Mouse (Mus musculus) limb, embryonic 14.5 days (tissue): ENCODE measurements around the gene Htr2a. TPM values are rescaled to one million over a fixed set of nuclear protein-coding genes. Genes with fewer than 3 reads are reported as not detected.

Experiments used
- ATAC-seq: fragments of 200-750 bp; cut with Nextera tagmentation; 2 replicates; pipeline ENCODE4 v1.8.0; 2017; ENCODE audit warnings: low read depth, moderate number of reproducible peaks, moderate TSS enrichment; ENCODE audit not compliant: low FRiP score
- DNase-seq: peaks from one replicate; pipeline ENCODE4 v3.0.0-alpha.2; 2015; ENCODE audit warnings: low spot score
- H3K27ac ChIP-seq: fragments of 300-500 bp; sonication (generic); replicated peaks from 2 replicates; pipeline ENCODE4 v1.5.1; 2014; ENCODE audit warnings: low read depth, mild to moderate bottlenecking, low read length, moderate library complexity, mixed read lengths
- H3K27me3 ChIP-seq: fragments of 300-500 bp; sonication (generic); 2 replicates; pipeline ENCODE4 v1.6.1; 2014; ENCODE audit warnings: low read length, mixed read lengths; ENCODE audit not compliant: control insufficient read depth, insufficient read depth
- H3K36me3 ChIP-seq: fragments of 300-500 bp; sonication (generic); 2 replicates; pipeline ENCODE4 v1.6.1; 2014; ENCODE audit warnings: mild to moderate bottlenecking, low read length, moderate library complexity, mixed read lengths; ENCODE audit not compliant: control insufficient read depth, insufficient read depth
- H3K4me1 ChIP-seq: fragments of 300-500 bp; sonication (generic); 2 replicates; pipeline ENCODE4 v1.6.1; 2014; ENCODE audit warnings: antibody characterized with exemption, low read length, mixed read lengths; ENCODE audit not compliant: control insufficient read depth, insufficient read depth
- H3K4me2 ChIP-seq: fragments of 300-500 bp; sonication (generic); replicated peaks from 2 replicates; pipeline ENCODE4 v1.6.1; 2014; ENCODE audit warnings: low read depth, mild to moderate bottlenecking, low read length, moderate library complexity; ENCODE audit not compliant: severe bottlenecking
- H3K4me3 ChIP-seq: fragments of 300-500 bp; sonication (generic); replicated peaks from 2 replicates; pipeline ENCODE4 v1.5.1; 2014; ENCODE audit warnings: low read length
- H3K9ac ChIP-seq: fragments of 300-500 bp; sonication (generic); 2 replicates; pipeline ENCODE4 v1.6.1; 2014; ENCODE audit warnings: mild to moderate bottlenecking, low read depth, low read length, moderate library complexity; ENCODE audit not compliant: severe bottlenecking
- H3K9me3 ChIP-seq: fragments of 300-500 bp; sonication (generic); 2 replicates; pipeline ENCODE4 v1.6.1; 2016; ENCODE audit warnings: low read length; ENCODE audit not compliant: control insufficient read depth
- POLR2A ChIP-seq: fragments of 200-500 bp; IDR thresholded peaks from 2 replicates; pipeline ENCODE4 v1.8.0; 2012; ENCODE audit warnings: inconsistent platforms, mild to moderate bottlenecking, moderate library complexity, borderline replicate concordance; ENCODE audit not compliant: insufficient read depth, insufficient read length; ENCODE audit errors: extremely low read depth
- WGBS: fragments of 180-500 bp; shearing (Covaris S2); extraction: QIAGEN DNeasy Blood & Tissue Kit; methylation state at CpG from one replicate; pipeline ENCODE4 v1.1.7; 2014; 5-methylcytosine and 5-hydroxymethylcytosine counted together
- polyA plus RNA-seq, 2 experiments: library from polyadenylated mRNA; depleted of rRNA in 1 of 2; stranded (reverse) in 1 of 2; unstranded in 1 of 2; fragments of >200 nt; fragmentation: Nextera tagmentation in 1 of 2; extraction: Ambion mirVana in 1 of 2; gene quantifications; 2 replicates each; pipeline versions ENCODE4 v1.2.1 to v1.2.3; 2012 to 2014

Htr2a gene
- polyA plus RNA-seq, 2 experiments = 1.2 to 1.8 TPM

- DNase-seq (no peak), ATAC-seq (no peak)
- Histone ChIP-seq H3K27me3 (no peaks in the 10 kb centered on the region), H3K4me1 (no peaks in the 10 kb centered on the region), H3K9me3 (no peaks in the 10 kb centered on the region), H3K27ac (no peak overlapping the region), H3K4me2 (no peak overlapping the region), H3K36me3 (no peaks in the 10 kb centered on the region), H3K4me3 (no peak overlapping the region), H3K9ac (no peak overlapping the region)
- no peak for TF ChIP-seq POLR2A
- 81% methylated on average over 6 of the region's 6 CpGs for WGBS
Observed at GRCm38 (mm10) chr14:74650001-74650400, 9.4 kb downstream of the Htr2a start.

GRCm38 (mm10) chr14:74651678-74652077 lies 11.0 kb downstream of the Htr2a start:
- Histone ChIP-seq H3K4me3 (no peak overlapping the region), H3K4me1 (no peaks in the 10 kb centered on the region), H3K36me3 (no peaks in the 10 kb centered on the region), H3K9ac (no peak overlapping the region), H3K27me3 (no peaks in the 10 kb centered on the region), H3K9me3 (no peaks in the 10 kb centered on the region), H3K27ac (no peak overlapping the region), H3K4me2 (no peak overlapping the region)
- ATAC-seq = no peak
- DNase-seq = no peak
- TF ChIP-seq POLR2A = no peak
- 72% methylated on average over 4 of the region's 4 CpGs for WGBS

GRCm38 (mm10) chr14:74657227-74657626 lies 16.6 kb downstream of the Htr2a start:
- ATAC-seq = peak; percentile 44; the same call in 1 of the 2 replicates

GRCm38 (mm10) chr14:74659411-74659841 lies 18.8 kb downstream of the Htr2a start:
- H3K27me3 ChIP-seq = no peaks in the 10 kb centered on the region
- H3K4me2 ChIP-seq = no peak overlapping the region
- H3K4me1 ChIP-seq = peaks cover 4% of the 10 kb centered on the region; the same call in 1 of the 2 replicates
- 75% methylated on average over 8 of the region's 8 CpGs for WGBS
- H3K9me3 ChIP-seq = no peaks in the 10 kb centered on the region
- no peak for TF ChIP-seq POLR2A
- no peak overlapping the region for H3K27ac ChIP-seq
- H3K9ac ChIP-seq = no peak overlapping the region
- ATAC-seq (no peak), DNase-seq (no peak)
- no peaks in the 10 kb centered on the region for H3K36me3 ChIP-seq
- H3K4me3 ChIP-seq = no peak overlapping the region

More at GRCm38 (mm10) chr14:74657227-74657626, 16.6 kb downstream of the Htr2a start:
- WGBS = 63% methylated on average over 7 of the region's 7 CpGs
- DNase-seq = no peak
- no peaks in the 10 kb centered on the region for H3K36me3 ChIP-seq
- H3K4me2 ChIP-seq = no peak overlapping the region
- no peak overlapping the region for H3K27ac ChIP-seq
- H3K9me3 ChIP-seq = no peaks in the 10 kb centered on the region
- peaks cover 4% of the 10 kb centered on the region; the same call in 1 of the 2 replicates for H3K4me1 ChIP-seq
- no peak overlapping the region for H3K9ac ChIP-seq
- no peaks in the 10 kb centered on the region for H3K27me3 ChIP-seq
- H3K4me3 ChIP-seq = no peak overlapping the region
- no peak for TF ChIP-seq POLR2A

GRCm38 (mm10) chr14:74672137-74673019 lies 31.7 kb downstream of the Htr2a start:
- Histone ChIP-seq H3K36me3 (no peaks in the 10 kb centered on the region), H3K4me2 (no peak overlapping the region), H3K4me1 (no peaks in the 10 kb centered on the region), H3K4me3 (no peak overlapping the region), H3K27me3 (no peaks in the 10 kb centered on the region), H3K9me3 (no peaks in the 10 kb centered on the region), H3K9ac (no peak overlapping the region), H3K27ac (no peak overlapping the region)
- DNase-seq = no peak
- no peak for TF ChIP-seq POLR2A
- ATAC-seq = no peak
- 66% methylated on average over 10 of the region's 10 CpGs for WGBS
